Mouse (Mus musculus): ENCODE measurements at regions not wholly inside any gene's neighbourhood (a gene's known extent, or its start where the extent isn't known, plus 50 kb on each side); places are given as distances from the start of the nearest gene placed in this dataset.

- no peak overlapping the region for H3K4me3 ChIP-seq
- H3K36me3 ChIP-seq (replicated peaks), result no peaks in the 10 kb centered on the region
- no peaks in the 10 kb centered on the region for H3K4me1 ChIP-seq
- no peak for DNase-seq (ENCODE audit: low spot score)
- no peaks in the 10 kb centered on the region for H3K27me3 ChIP-seq (replicated peaks; ENCODE audit: low read depth, poor library complexity, severe bottlenecking)
- no peak overlapping the region for H3K27ac ChIP-seq (replicated peaks)
- H3K9me3 ChIP-seq, result 0 out of 2 replicates have a peak, but pooled peaks cover 3% of the 10 kb centered on the region
- WGBS, result 81% methylated on average over 7 of the region's 7 CpGs
These were observed 268.6 kb downstream of the 1700009N14Rik start for GRCm38 (mm10) chr4:39718691-39719090.

GRCm38 (mm10) chr4:39719951-39720350 is 269.9 kb downstream of the 1700009N14Rik start:
- Histone ChIP-seq H3K36me3 (replicated peaks) (no peaks in the 10 kb centered on the region), H3K4me3 (no peak overlapping the region), H3K9me3 (0 out of 2 replicates have a peak, but pooled peaks cover 3% of the 10 kb centered on the region), H3K27me3 (replicated peaks; ENCODE audit: low read depth, poor library complexity, severe bottlenecking) (no peaks in the 10 kb centered on the region), H3K27ac (replicated peaks) (no peak overlapping the region), H3K4me1 (no peaks in the 10 kb centered on the region)
- WGBS, result 83% methylated on average over 4 of the region's 4 CpGs
- DNase-seq (ENCODE audit: low spot score), result no peak

- H3K27ac ChIP-seq (replicated peaks), result no peak overlapping the region
- H3K36me3 ChIP-seq (replicated peaks), result no peaks in the 10 kb centered on the region
- no peaks in the 10 kb centered on the region for H3K27me3 ChIP-seq (replicated peaks; ENCODE audit: low read depth, poor library complexity, severe bottlenecking)
- WGBS, result 87% methylated on average over 7 of the region's 7 CpGs
- no peaks in the 10 kb centered on the region for H3K4me1 ChIP-seq
- DNase-seq (ENCODE audit: low spot score), result no peak
- no peak overlapping the region for H3K4me3 ChIP-seq
- H3K9me3 ChIP-seq, result 0 out of 2 replicates have a peak, but pooled peaks cover 3% of the 10 kb centered on the region
These were observed 271.4 kb downstream of the 1700009N14Rik start for GRCm38 (mm10) chr4:39721524-39721923.

DNA sequence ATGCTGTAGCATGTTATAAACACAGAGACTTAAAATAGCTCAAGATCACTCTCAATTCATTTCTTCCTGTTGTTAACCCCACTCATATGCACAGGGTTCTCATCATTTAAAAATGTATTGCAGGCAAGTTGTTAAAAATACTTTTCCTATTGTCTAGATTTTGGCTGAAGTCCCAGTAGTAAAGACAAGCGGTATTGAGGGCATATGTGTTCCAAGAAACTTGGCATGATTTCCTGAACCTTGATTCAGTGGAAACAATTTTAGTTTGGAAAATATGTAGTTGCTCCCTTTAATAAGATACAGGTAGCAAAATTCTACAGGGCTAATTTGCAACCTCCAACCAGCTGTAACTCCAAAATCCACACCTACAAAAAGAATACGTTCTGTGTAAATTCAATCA is 315.5 kb downstream of the 1700009N14Rik start:
- Histone ChIP-seq H3K9me3 (peaks cover 3% of the 10 kb centered on the region; the same call in 1 of the 2 replicates), H3K36me3 (replicated peaks) (no peaks in the 10 kb centered on the region), H3K27ac (replicated peaks) (no peak overlapping the region), H3K4me3 (no peak overlapping the region), H3K4me1 (no peaks in the 10 kb centered on the region), H3K27me3 (replicated peaks; ENCODE audit: low read depth, poor library complexity, severe bottlenecking) (no peaks in the 10 kb centered on the region)
- 89% methylated on average over 2 of the region's 2 CpGs for WGBS
- DNase-seq (ENCODE audit: low spot score), result no peak

- Histone ChIP-seq H3K9me3 (no peaks in the 10 kb centered on the region), H3K36me3 (replicated peaks) (no peaks in the 10 kb centered on the region), H3K4me3 (no peak overlapping the region), H3K27me3 (replicated peaks; ENCODE audit: low read depth, poor library complexity, severe bottlenecking) (no peaks in the 10 kb centered on the region), H3K27ac (replicated peaks) (no peak overlapping the region), H3K4me1 (no peaks in the 10 kb centered on the region)
- WGBS, result 85% methylated on average over 5 of the region's 5 CpGs
- DNase-seq (ENCODE audit: low spot score), result no peak
These were observed 341.0 kb downstream of the 1700009N14Rik start for GRCm38 (mm10) chr4:39791096-39791495.

GRCm38 (mm10) chr4:39809950-39810349 is 332.9 kb upstream of the Aco1 start:
- 87% methylated on average over 3 of the region's 3 CpGs for WGBS
- H3K4me1 ChIP-seq, result no peaks in the 10 kb centered on the region

DNA sequence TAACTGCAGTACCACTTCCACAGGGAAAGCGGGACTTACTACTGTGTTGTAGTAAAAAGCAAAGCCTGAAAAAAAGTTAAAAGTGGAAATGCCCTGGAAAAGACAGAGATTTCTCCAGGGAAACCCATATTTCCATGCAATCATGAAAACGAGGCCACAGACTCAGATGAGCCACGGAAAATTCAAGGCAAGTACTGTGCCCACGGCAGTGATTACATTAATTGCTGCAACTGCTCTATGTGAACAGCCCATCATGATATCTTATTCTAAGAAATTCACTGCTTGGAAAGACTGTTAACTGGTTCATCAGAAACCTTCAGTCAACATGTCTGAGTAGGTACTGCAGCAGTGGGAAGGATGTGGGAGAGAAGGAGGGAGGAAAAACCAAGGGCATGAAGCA is 330.1 kb upstream of the Aco1 start:
- H3K27ac ChIP-seq (replicated peaks), result no peak overlapping the region
- H3K4me1 ChIP-seq, result no peaks in the 10 kb centered on the region
- no peaks in the 10 kb centered on the region for H3K9me3 ChIP-seq
- H3K36me3 ChIP-seq (replicated peaks), result no peaks in the 10 kb centered on the region
- no peak for DNase-seq (ENCODE audit: low spot score)
- no peak overlapping the region for H3K4me3 ChIP-seq
- WGBS, result 86% methylated on average over 4 of the region's 4 CpGs
- no peaks in the 10 kb centered on the region for H3K27me3 ChIP-seq (replicated peaks; ENCODE audit: low read depth, poor library complexity, severe bottlenecking)

More at GRCm38 (mm10) chr4:39809950-39810349, 332.9 kb upstream of the Aco1 start:
- no peak overlapping the region for H3K4me3 ChIP-seq
- no peaks in the 10 kb centered on the region for H3K9me3 ChIP-seq
- no peak overlapping the region for H3K27ac ChIP-seq (replicated peaks)
- H3K27me3 ChIP-seq (replicated peaks; ENCODE audit: low read depth, poor library complexity, severe bottlenecking), result no peaks in the 10 kb centered on the region
- H3K36me3 ChIP-seq (replicated peaks), result no peaks in the 10 kb centered on the region
- no peak for DNase-seq (ENCODE audit: low spot score)

DNA sequence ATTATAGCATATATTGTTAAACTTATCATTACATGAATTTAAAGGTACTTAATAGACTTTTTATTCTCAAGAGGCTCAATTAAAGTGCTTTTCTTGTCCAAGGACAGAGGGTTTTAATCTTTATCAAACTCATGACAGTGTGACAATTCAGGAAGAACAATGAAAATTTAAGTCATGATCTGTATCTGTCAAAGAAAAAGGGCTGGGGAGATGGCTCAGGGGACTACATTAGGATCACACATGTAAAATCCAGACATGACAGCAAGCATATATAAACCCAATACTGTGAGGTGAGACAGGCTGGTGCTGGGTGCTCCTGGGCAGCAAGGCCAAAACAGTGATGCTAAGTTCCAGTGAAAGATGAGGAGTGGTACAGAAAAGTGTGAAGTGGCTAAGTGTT is 327.3 kb upstream of the Aco1 start:
- DNase-seq (ENCODE audit: low spot score), result no peak
- no peaks in the 10 kb centered on the region for H3K36me3 ChIP-seq (replicated peaks)
- no peaks in the 10 kb centered on the region for H3K9me3 ChIP-seq
- H3K27ac ChIP-seq (replicated peaks), result no peak overlapping the region
- no peak overlapping the region for H3K4me3 ChIP-seq
- H3K27me3 ChIP-seq (replicated peaks; ENCODE audit: low read depth, poor library complexity, severe bottlenecking), result no peaks in the 10 kb centered on the region
- H3K4me1 ChIP-seq, result no peaks in the 10 kb centered on the region

GRCm38 (mm10) chr4:39817675-39818074 is 325.2 kb upstream of the Aco1 start:
- H3K27me3 ChIP-seq (replicated peaks; ENCODE audit: low read depth, poor library complexity, severe bottlenecking), result no peaks in the 10 kb centered on the region
- DNase-seq (ENCODE audit: low spot score), result no peak
- 84% methylated on average over 4 of the region's 4 CpGs for WGBS
- no peaks in the 10 kb centered on the region for H3K9me3 ChIP-seq
- H3K4me1 ChIP-seq, result no peaks in the 10 kb centered on the region
- no peak overlapping the region for H3K4me3 ChIP-seq
- no peak overlapping the region for H3K27ac ChIP-seq (replicated peaks)
- H3K36me3 ChIP-seq (replicated peaks), result no peaks in the 10 kb centered on the region

- Histone ChIP-seq H3K27ac (replicated peaks) (no peak overlapping the region), H3K9me3 (no peaks in the 10 kb centered on the region), H3K4me1 (no peaks in the 10 kb centered on the region), H3K36me3 (replicated peaks) (no peaks in the 10 kb centered on the region), H3K27me3 (replicated peaks; ENCODE audit: low read depth, poor library complexity, severe bottlenecking) (no peaks in the 10 kb centered on the region), H3K4me3 (no peak overlapping the region)
- no peak for DNase-seq (ENCODE audit: low spot score)
- WGBS, result 78% methylated on average over 1 of the region's 1 CpGs
These were observed 309.2 kb upstream of the Aco1 start for GRCm38 (mm10) chr4:39833634-39834033.

Measured in embryonic facial prominence, embryonic 10.5 days (tissue).